Mouse (Mus musculus): ENCODE measurements around the gene Lsm14b. TPM values are rescaled to one million over a fixed set of nuclear protein-coding genes. Genes with fewer than 3 reads are reported as not detected.

Lsm14b gene
- polyA plus RNA-seq, 1 experiment from 2014 or later: 2.0 TPM

GRCm38 (mm10) chr2:180063338-180064131 is 38.7 kb downstream of the Lsm14b start:
- Histone ChIP-seq H3K27ac (ENCODE audit: low read length) (no peak overlapping the region), H3K9me3 (replicated peaks; ENCODE audit: control insufficient read depth, low read length) (no peaks in the 10 kb centered on the region), H3K4me2 (ENCODE audit: low read depth, low read length) (no peak overlapping the region), H3K4me1 (ENCODE audit: control insufficient read depth, insufficient read depth, low read length) (no peaks in the 10 kb centered on the region), H3K27me3 (ENCODE audit: control insufficient read depth, insufficient read depth, low read length) (no peaks in the 10 kb centered on the region), H3K9ac (ENCODE audit: low read length) (no peak overlapping the region), H3K4me3 (replicated peaks; ENCODE audit: low read length) (no peak overlapping the region), H3K36me3 (ENCODE audit: control insufficient read depth, insufficient read depth, low read length) (peaks cover 4% of the 10 kb centered on the region; the same call in 1 of the 2 replicates)
- WGBS: 91% methylated on average over 11 of the region's 11 CpGs
- ATAC-seq (ENCODE audit: insufficient read depth, low FRiP score): no peak

GRCm38 (mm10) chr2:180069770-180070480 is 45.1 kb downstream of the Lsm14b start:
- no peaks in the 10 kb centered on the region for H3K9me3 ChIP-seq (replicated peaks; ENCODE audit: control insufficient read depth, low read length)
- peak overlapping the region; percentile 74; the same call in 1 of the 2 replicates for H3K27ac ChIP-seq (ENCODE audit: low read length)
- ATAC-seq (ENCODE audit: insufficient read depth, low FRiP score): peak; percentile 62; the same call in 1 of the 2 replicates
- peak overlapping the region; percentile 70 for H3K4me3 ChIP-seq (replicated peaks; ENCODE audit: low read length)
- no peaks in the 10 kb centered on the region for H3K27me3 ChIP-seq (ENCODE audit: control insufficient read depth, insufficient read depth, low read length)
- H3K9ac ChIP-seq (ENCODE audit: low read length): peak overlapping the region; percentile 83
- 30% methylated on average over 20 of the region's 20 CpGs for WGBS
- peaks cover 11% of the 10 kb centered on the region for H3K4me1 ChIP-seq (ENCODE audit: control insufficient read depth, insufficient read depth, low read length)
- peak overlapping the region; percentile 95 for H3K4me2 ChIP-seq (ENCODE audit: low read depth, low read length)
- peaks cover 4% of the 10 kb centered on the region; the same call in 1 of the 2 replicates for H3K36me3 ChIP-seq (ENCODE audit: control insufficient read depth, insufficient read depth, low read length)

- H3K27me3 ChIP-seq (ENCODE audit: control insufficient read depth, insufficient read depth, low read length): no peaks in the 10 kb centered on the region
- peak within 1 kb of the TSS; percentile 74 for H3K27ac ChIP-seq (ENCODE audit: low read length)
- H3K4me3 ChIP-seq (replicated peaks; ENCODE audit: low read length): peak within 1 kb of the TSS; percentile 70
- ATAC-seq (ENCODE audit: insufficient read depth, low FRiP score): peak; percentile 97
- H3K4me2 ChIP-seq (ENCODE audit: low read depth, low read length): peak within 1 kb of the TSS; percentile 95
- no peaks in the 10 kb centered on the region for H3K9me3 ChIP-seq (replicated peaks; ENCODE audit: control insufficient read depth, low read length)
- H3K9ac ChIP-seq (ENCODE audit: low read length): peak within 1 kb of the TSS; percentile 83
- WGBS: 5% methylated on average over 58 of the region's 58 CpGs
- peaks cover 4% of the 10 kb centered on the region; the same call in 1 of the 2 replicates for H3K36me3 ChIP-seq (ENCODE audit: control insufficient read depth, insufficient read depth, low read length)
- peaks cover 11% of the 10 kb centered on the region for H3K4me1 ChIP-seq (ENCODE audit: control insufficient read depth, insufficient read depth, low read length)
These were observed 46.0 kb downstream of the Lsm14b start, which contains the start of gene Mtg2 for GRCm38 (mm10) chr2:180070481-180071453. TSS of gene Mtg2 (plus strand) at chr2:180070588.

GRCm38 (mm10) chr2:180071671-180072070 is 46.9 kb downstream of the Lsm14b start:
- Histone ChIP-seq H3K27ac (ENCODE audit: low read length) (no peak overlapping the region), H3K4me1 (ENCODE audit: control insufficient read depth, insufficient read depth, low read length) (peaks cover 11% of the 10 kb centered on the region), H3K36me3 (ENCODE audit: control insufficient read depth, insufficient read depth, low read length) (peaks cover 4% of the 10 kb centered on the region; the same call in 1 of the 2 replicates), H3K9me3 (replicated peaks; ENCODE audit: control insufficient read depth, low read length) (no peaks in the 10 kb centered on the region), H3K4me3 (replicated peaks; ENCODE audit: low read length) (no peak overlapping the region), H3K4me2 (ENCODE audit: low read depth, low read length) (no peak overlapping the region), H3K9ac (ENCODE audit: low read length) (no peak overlapping the region), H3K27me3 (ENCODE audit: control insufficient read depth, insufficient read depth, low read length) (no peaks in the 10 kb centered on the region)
- no peak for ATAC-seq (ENCODE audit: insufficient read depth, low FRiP score)
- 79% methylated on average over 2 of the region's 2 CpGs for WGBS

GRCm38 (mm10) chr2:180072886-180073285 is 48.1 kb downstream of the Lsm14b start:
- no peak overlapping the region for H3K27ac ChIP-seq (ENCODE audit: low read length)
- 83% methylated on average over 7 of the region's 7 CpGs for WGBS
- no peaks in the 10 kb centered on the region for H3K27me3 ChIP-seq (ENCODE audit: control insufficient read depth, insufficient read depth, low read length)
- H3K9ac ChIP-seq (ENCODE audit: low read length): no peak overlapping the region
- ATAC-seq (ENCODE audit: insufficient read depth, low FRiP score): no peak
- H3K4me1 ChIP-seq (ENCODE audit: control insufficient read depth, insufficient read depth, low read length): peaks cover 11% of the 10 kb centered on the region
- no peak overlapping the region for H3K4me3 ChIP-seq (replicated peaks; ENCODE audit: low read length)
- H3K9me3 ChIP-seq (replicated peaks; ENCODE audit: control insufficient read depth, low read length): no peaks in the 10 kb centered on the region
- no peaks in the 10 kb centered on the region for H3K36me3 ChIP-seq (ENCODE audit: control insufficient read depth, insufficient read depth, low read length)
- H3K4me2 ChIP-seq (ENCODE audit: low read depth, low read length): no peak overlapping the region

GRCm38 (mm10) chr2:180077622-180078021 is 52.8 kb downstream of the Lsm14b start:
- WGBS: 58% methylated on average over 3 of the region's 3 CpGs
- H3K4me3 ChIP-seq (replicated peaks; ENCODE audit: low read length): no peak overlapping the region
- H3K4me1 ChIP-seq (ENCODE audit: control insufficient read depth, insufficient read depth, low read length): no peaks in the 10 kb centered on the region; the same call in 1 of the 2 replicates
- H3K9me3 ChIP-seq (replicated peaks; ENCODE audit: control insufficient read depth, low read length): no peaks in the 10 kb centered on the region
- H3K27me3 ChIP-seq (ENCODE audit: control insufficient read depth, insufficient read depth, low read length): no peaks in the 10 kb centered on the region
- no peak overlapping the region for H3K4me2 ChIP-seq (ENCODE audit: low read depth, low read length)
- H3K36me3 ChIP-seq (ENCODE audit: control insufficient read depth, insufficient read depth, low read length): no peaks in the 10 kb centered on the region
- no peak overlapping the region for H3K9ac ChIP-seq (ENCODE audit: low read length)
- H3K27ac ChIP-seq (ENCODE audit: low read length): no peak overlapping the region
- no peak for ATAC-seq (ENCODE audit: insufficient read depth, low FRiP score)

GRCm38 (mm10) chr2:180080680-180081079 is 55.9 kb downstream of the Lsm14b start:
- H3K4me2 ChIP-seq (ENCODE audit: low read depth, low read length): no peak overlapping the region
- 72% methylated on average over 8 of the region's 8 CpGs for WGBS
- no peaks in the 10 kb centered on the region for H3K27me3 ChIP-seq (ENCODE audit: control insufficient read depth, insufficient read depth, low read length)
- H3K27ac ChIP-seq (ENCODE audit: low read length): no peak overlapping the region
- H3K9me3 ChIP-seq (replicated peaks; ENCODE audit: control insufficient read depth, low read length): no peaks in the 10 kb centered on the region
- no peak for ATAC-seq (ENCODE audit: insufficient read depth, low FRiP score)
- no peak overlapping the region for H3K4me3 ChIP-seq (replicated peaks; ENCODE audit: low read length)
- H3K9ac ChIP-seq (ENCODE audit: low read length): no peak overlapping the region
- no peaks in the 10 kb centered on the region for H3K36me3 ChIP-seq (ENCODE audit: control insufficient read depth, insufficient read depth, low read length)
- H3K4me1 ChIP-seq (ENCODE audit: control insufficient read depth, insufficient read depth, low read length): no peaks in the 10 kb centered on the region; the same call in 1 of the 2 replicates

GRCm38 (mm10) chr2:180083063-180083462 is 58.3 kb downstream of the Lsm14b start:
- no peaks in the 10 kb centered on the region for H3K27me3 ChIP-seq (ENCODE audit: control insufficient read depth, insufficient read depth, low read length)
- 90% methylated on average over 10 of the region's 10 CpGs for WGBS
- ATAC-seq (ENCODE audit: insufficient read depth, low FRiP score): no peak
- no peak overlapping the region for H3K9ac ChIP-seq (ENCODE audit: low read length)
- no peak overlapping the region for H3K27ac ChIP-seq (ENCODE audit: low read length)
- no peaks in the 10 kb centered on the region for H3K9me3 ChIP-seq (replicated peaks; ENCODE audit: control insufficient read depth, low read length)
- H3K4me1 ChIP-seq (ENCODE audit: control insufficient read depth, insufficient read depth, low read length): no peaks in the 10 kb centered on the region; the same call in 1 of the 2 replicates
- no peak overlapping the region for H3K4me3 ChIP-seq (replicated peaks; ENCODE audit: low read length)
- no peak overlapping the region for H3K4me2 ChIP-seq (ENCODE audit: low read depth, low read length)
- no peaks in the 10 kb centered on the region for H3K36me3 ChIP-seq (ENCODE audit: control insufficient read depth, insufficient read depth, low read length)
